Mouse (Mus musculus) cerebellum, adult 11-12 months (tissue): ENCODE data around the gene Aasdh.

Source experiments
- DNase-seq: peaks from one replicate; pipeline ENCODE4 v3.0.0; 2022

The Aasdh gene

DNA sequence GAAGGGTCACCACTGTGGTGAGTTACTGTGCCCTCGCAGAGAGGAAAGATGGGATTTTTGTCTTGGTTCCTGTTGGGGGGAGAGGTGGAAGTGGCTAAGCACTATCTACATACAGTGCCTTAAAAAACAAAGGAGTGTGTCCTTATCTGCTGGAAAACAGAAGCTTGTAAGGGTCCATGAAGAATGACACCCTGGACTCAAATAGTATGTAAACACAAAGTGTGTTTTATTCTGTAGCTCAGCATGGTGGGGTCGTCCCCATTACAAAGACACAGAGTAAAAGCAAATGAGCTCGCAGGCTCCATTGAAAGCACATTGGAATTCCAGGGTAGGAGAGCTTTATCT lies 813 bp upstream of the Aasdh start:
- DNase-seq, result no peak

DNA sequence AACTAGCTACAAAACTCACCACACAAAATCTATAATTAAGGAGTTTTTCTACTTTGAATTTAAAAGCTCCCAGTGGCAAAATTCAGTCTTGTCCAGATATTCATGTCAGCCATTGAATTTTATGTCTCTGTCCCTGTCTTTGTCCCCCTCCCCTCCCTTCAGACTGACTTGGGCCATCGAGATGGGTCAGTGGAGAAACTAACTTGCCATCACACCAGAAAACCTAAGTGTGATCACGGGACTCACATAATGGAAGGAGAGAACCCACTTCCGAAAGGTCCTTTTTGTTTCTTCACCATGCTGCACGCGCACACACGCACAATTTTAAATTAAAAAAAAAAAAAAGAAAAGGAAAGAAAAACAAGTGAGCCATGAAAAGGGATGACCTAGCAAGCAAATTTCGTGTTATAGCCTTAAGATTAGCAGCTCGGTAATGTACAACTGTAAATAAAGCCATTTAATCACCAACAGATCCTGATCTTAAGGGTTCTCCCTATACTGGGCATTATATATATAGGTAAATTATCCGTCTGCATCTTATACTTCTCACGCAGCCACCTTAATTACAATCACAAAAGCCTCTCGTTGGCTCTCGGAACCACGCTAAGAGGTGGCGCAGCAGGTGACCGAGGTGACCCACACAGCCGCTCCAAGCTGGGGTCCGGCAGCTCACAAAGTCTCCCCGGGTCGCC lies 455 bp downstream of the Aasdh start:
- no peak for DNase-seq

DNA sequence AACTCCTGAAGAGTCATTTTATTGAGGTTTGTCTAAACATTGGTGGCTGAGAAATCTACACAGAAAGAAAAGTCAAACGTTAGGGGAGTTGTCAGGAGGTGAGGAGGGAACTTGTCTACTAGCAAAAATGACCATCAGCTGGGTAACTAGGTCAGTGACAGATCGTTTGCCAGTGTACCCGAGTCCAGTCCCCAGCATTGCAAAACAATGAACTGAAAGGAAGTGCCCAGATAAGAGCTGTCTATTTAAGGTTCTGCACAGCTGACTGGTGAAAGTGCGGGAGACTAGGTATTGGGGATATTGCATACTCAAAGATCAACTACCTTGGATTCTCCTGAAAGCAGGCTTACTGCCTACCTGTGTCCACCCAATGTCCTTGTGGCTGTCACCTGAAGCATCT lies 3.2 kb downstream of the Aasdh start:
- DNase-seq, result no peak

DNA sequence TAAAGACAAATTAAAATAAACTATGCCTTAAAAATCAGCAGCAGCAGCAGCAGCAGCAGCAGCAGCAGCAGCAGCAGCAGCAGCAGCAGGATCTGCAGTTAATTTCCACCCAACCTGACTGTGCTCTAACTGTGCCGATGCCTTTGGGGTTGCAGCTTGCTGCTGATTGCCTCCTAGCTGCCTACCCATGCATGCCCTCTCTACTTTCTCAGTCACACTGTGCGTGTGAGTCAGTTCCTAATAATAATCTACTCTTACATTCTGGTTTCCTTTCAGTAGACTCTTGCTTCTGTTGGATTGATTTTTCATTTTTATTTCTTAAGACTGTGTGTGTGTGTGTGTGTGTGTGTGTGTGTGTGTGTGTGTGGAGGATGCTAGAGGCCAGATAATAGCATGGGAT lies 12.2 kb downstream of the Aasdh start:
- DNase-seq, result no peak

DNA sequence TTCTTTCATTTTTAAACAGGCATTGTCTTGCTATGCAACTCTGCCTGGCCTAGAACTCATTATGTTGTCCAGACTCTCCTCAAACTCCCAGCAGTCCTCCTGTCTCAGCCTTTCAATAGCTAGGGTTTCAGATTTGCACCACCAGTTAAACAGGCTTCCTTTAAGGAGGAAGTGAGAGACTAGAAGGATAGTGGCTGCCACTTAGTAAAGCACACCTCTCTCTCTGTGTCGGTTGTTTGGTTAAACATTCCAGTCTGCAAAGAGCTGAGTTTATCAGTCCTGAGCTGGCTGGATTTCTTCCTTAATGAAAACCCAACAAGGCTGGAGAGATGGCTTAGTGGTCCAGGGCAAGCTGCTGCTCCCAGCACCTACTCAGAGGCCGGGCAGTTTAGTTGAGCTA lies 12.7 kb downstream of the Aasdh start:
- DNase-seq, result no peak

DNA sequence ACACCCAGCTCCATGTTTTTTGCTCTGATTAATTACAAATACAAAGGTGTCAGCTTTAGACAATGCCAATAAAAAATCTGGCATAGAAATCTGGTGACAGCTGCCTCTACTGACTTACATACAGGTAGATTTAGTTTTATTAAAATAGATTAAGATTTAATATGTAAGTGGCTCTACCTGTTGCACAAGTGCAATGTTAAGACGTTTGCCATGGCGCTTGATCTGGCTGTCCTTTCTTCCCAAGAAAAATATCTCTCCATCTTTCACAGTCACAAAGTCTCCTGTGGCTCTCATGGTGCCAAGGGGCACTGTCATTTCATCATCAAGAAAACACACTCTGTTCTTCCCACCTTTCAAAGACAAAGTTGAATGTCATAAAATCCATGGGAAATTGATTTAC lies 18.3 kb downstream of the Aasdh start:
- no peak for DNase-seq

DNA sequence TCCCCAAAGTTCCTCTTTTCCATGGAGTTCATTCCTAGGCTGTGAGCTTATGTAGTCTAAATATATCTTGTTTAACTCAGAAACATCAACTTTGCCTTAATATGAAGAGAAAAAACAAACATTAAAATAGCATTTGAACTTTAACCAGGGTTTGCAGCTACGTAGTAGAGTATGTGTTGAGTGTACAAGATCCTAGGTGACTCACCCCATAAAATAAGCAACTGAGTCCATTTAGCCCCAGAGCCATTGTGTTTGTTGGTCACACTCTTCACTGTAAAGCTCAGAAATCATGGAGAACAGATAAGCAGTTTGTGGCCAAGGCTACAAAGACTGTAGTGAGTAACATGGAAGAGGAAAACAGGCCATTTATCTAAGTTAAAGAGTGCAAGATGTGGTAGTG lies 21.2 kb downstream of the Aasdh start:
- DNase-seq, result no peak

DNA sequence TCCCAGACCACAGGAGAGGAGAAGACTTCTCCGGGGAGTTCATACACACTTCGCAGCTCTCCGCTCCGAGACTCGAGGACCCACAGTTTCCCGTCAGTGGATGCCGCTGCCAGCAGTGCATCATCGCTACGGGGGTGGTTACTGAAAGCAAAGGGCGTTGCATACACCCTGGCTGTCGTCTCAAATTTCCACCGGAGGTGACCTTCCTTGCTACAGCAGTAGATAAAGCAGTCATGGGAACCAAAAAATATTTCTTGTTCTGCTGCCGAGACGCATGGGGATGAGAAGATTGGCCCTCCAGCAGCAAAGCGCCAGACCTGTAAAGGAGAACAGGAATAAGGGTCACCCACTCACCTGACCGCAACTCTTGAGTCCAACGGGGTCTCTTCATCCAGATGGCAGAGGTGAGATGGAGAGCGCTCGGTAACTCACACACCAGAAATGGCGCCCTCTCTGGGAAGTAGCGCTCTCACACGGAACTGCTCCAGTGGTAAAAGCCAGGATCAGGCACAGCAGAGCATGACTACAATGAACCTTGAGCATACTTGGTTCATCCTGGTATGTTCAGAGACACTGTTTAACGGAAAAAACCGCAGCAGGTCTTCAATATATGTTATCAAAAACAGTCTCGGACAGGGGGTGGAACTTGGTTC lies 29.1 kb downstream of the Aasdh start:
- DNase-seq, result no peak

DNA sequence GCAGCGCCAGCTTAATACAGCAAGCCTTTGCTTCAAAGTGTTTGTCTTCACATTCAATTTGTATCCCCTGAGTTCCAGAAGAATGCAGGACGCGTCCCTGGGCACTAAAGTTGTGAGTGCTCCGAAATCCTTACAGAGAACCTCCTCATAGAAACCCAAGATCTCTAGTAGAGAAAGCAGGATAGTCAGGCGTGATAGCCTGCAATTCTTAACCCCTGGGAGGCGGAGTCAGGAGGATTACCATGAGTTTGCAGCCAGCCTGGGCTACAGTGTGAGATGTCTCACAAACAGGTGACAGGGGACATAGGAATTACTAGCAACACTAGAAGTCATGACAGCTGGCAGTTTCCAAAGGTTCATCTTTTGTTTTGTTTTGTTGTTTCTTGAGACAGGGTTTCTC lies 35.8 kb downstream of the Aasdh start:
- DNase-seq, result no peak

DNA sequence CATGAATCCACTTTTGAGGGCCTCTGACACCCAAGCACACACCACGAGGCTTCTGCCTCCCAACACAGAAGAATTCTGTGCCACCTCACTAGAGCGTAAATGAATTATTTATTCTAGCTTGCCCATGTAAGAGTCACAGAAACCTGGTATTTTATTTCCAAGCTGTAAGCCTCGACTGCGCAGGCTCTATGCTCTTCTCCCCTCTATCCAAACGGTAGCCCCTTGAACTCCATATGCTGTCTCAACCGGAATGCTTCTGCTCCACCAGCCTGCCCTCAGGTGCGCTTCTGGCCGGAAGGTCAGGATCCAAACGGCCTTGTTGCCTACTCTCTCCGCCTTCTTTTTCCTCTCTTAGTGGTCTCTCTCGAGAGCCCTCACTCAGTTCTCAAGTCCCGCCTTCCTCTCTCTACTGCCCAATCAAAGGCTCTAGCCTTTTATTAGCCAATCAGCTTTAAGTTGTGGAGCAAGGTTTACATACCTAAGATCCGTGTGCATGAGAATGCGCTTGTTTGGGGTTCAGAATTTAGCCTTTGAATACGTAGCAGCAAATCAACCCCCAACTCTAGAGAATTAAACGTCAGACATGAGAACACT lies 36.5 kb downstream of the Aasdh start:
- DNase-seq, result no peak

DNA sequence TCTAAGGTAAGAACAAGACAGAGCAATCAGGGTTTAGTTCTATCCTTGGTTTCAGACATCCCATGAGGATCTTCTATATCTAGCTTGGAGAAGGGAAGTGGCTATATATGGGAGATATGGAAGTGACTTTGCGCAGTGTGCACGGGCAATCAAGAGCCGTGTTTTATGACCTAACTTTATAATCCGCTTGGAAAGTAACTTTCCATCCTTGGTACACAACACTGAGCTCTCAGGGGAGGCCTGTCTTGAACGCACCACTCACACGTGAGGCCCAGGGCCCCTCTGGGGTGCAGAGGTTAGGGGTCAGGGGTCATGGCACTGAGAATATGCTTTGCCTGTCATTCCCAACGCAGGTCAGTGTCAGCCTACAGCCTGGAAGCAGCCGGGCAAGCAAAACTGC lies 38.5 kb downstream of the Aasdh start:
- no peak for DNase-seq

DNA sequence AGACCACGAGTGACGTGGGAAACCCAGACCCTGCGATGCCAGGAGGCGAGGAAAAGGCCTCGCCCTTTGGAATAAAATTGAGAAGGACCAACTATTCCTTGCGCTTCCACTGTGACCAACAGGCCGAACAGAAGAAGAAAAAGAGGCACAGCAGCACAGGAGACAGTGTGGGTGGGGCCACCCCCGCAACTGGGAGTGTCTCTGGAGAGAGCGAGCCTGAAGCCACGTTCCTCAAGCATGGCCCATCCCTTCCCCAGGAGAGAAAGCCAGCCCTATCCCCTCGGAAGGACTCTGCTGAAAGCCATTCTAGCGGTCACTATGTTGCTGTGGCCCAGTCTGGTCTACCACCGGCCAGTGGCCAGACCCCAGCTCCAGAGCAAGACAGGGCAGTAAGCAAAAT lies 46.9 kb downstream of the Aasdh start:
- DNase-seq, result no peak

DNA sequence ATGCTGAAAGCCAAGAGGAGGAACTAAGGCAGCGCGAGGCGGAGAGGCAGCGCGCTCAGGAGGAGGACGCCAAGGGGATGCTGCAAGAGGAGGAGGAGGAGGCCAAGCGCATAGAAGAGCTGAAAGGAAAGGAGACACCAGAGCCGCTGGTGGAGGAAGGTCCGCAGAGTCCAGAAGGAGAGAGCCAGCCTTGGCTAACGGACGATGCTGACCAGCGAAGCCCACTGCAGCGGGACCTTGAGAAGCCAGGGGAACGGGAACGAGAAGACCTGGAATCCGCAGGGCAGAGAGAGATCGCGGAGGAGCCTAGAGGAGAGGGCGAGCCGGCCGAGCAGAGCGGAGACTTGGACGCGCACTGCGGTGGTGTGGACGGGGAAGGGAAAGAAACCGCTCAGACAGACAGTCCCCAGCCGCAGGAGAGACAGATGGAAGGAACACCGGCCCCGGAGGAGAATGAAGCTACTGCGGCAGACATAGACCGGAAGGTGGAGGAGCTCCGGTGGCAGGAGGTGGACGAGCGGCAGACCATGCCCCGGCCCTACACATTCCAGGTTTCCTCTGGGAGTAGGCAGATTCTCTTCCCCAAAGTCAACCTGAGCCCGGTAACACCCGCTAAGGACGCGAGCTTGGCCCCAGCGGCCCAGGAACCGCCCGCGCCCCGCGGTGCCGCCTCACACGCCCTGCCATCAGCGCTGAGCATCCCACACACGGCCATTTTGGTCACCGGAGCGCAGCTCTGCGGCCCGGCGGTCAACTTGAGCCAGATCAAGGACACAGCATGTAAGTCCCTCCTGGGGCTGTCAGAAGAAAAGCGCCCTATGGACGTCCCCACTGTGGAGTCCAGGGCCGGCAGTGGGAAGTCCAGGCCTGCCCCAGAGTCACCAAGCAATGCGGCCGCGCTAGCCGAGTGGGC lies 48.0 kb downstream of the Aasdh start:
- DNase-seq, result no peak

DNA sequence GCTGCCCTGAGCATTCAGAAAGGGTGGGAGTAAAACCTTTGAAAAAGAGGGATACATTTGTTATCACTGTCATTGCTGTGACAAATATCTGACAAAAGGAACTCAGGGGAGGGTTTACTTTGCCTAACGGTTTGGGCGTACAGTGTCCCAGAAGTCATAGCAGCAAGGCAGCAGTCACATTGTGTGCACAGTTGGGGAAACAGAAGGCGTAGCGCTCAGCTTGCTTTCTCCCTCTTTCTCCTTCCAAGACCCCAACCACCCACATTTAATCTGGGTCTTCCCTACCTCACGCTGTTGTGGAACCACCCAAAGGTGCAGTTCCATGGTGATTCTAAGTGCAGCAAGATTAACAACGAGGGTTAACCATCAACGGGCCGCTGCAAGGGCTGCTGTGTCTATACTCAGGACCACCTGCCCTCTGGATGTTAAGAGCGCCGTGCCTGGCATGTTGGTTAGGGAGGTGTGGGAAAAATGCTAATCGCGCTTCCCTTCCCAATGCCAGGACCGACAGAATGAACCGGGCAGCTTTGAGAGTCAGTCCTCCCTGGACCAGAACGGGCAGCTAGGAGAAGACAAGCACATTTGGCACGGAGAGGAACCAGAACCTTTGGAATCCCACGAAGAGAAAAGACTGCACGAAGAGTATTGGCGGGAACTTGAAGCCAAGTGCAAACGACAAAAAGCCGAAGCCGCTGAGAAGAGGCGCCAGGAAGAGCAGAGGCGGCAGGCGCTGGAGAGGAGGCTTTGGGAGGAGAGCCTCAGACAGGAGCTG lies 49.3 kb downstream of the Aasdh start:
- no peak for DNase-seq

DNA sequence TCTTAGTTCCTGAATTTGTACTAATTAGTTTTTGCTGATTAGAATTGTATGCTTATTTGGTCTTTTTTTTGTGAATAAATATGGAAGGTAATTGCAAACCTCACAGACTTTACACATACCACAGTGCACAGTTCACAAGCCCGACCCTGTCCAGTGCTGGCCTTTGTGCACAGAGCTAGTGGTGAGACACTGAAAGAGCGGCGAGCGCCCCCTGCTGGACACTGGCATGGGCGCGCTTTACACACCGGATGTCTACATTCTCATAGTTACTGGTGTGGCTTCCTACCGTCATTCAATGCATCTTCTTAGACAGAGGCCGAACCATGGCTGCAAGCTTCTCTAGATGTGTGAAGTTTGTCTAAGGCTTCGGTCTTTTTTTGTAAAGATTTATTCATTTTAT lies 51.8 kb downstream of the Aasdh start:
- peak; percentile 20 for DNase-seq

DNA sequence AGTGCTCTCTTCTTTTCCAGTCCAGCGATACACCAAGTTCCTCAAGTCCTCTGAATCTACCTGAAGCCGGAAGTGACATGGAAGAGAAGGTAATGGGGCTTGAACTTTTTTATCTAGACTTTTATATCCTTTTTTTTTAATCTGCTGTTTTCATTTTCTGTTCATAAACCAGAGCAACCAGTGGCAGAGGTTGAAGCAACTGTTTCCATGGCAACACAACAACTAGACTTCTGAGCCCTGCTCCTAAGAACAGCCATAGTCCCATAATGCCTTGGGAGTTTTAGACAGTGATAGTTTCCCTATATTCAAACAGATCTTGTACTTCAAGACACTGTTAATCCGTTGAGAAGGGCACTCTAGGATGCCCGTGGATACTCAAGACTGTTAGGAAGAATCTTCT lies 54.0 kb downstream of the Aasdh start:
- DNase-seq, result no peak

DNA sequence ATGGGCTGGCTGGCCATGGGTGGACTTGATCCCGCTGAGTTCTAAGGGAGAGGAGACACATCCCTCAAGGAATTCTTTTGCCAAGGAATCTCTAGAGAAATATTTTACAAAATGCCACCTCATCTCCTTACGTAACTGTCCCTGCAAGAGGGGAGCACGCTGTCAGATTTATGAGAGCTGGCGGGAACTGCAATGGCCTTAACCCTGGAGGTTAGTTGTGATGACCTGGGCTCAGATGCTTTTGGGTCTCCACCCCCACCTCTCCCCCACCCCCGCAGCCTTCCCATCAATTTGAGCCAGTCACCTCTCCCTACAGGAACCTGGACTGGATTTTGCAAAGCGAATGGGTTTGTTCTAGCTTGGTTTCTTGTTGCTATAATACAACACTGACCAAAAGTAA lies 58.2 kb downstream of the Aasdh start:
- DNase-seq, result no peak

DNA sequence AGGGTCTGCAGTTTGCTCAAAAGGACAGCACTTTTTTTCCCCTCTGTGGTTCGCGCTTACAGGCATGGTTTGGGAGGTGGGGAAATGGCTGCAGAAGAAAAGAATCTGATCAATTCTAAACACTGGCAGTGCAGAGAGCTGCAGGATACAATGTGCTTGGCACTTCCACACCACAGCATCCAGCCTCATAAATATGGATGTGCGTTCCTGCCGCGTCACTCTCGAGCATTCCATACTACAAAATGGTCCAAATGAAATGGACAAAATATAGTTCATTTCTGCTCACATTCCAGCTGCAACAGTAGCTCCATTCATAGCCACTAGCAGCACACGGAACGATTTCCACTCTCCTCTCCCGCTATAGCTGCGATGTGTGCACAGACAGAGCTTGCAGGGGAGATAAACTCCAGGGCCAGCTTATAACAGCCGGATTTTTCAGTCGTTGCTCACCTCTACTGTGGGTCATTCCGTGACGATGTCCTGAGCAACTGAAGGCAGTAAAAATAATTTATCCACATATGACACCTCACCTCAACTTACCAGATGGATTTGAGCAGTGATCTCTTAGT lies 60.6 kb downstream of the Aasdh start:
- no peak for DNase-seq

DNA sequence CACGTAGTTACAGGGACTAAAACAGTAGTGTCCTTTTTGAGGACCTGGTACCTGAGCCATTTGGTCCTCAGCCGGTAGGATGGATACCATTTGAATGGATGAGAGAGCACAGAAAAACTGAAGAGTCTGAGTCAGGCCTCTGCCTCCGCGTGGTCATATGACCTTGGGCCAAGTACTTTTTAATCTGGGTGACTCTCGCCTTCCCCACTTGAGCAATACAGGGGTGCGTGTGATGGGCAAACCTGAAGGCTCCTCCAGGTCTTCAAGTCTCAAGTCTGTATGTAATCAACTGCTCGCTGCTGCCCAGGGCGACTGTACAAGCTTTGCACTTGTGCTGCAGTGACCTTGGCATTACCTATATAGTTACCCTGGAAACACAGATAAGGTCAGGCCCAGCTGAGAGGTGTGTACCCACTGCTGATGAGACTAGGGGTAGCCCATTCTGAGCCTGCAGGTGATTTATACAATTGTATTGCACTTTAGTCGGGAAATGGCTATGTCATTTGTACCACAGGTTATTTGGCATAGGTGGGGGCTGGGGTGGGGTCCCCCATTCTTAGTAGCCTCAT lies 61.4 kb downstream of the Aasdh start:
- no peak for DNase-seq

DNA sequence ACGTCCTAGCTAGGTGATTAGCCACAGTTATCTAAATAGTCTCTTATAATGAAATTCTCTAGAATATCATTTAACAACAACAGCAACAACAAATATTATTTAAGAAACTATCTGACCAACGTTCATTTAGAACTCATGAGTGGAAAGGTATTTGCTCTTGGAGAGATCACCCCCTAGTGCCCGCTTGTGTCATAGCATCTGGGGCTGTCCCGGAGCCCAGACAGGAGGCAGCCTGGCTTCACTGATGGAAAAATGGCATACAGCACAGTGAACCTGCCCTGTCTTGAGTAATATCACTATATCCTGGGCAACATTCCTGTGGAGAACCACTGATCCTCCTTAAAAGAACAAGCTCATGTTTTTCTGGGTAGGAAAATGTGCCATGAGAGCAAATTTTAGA lies 61.9 kb downstream of the Aasdh start:
- DNase-seq, result no peak

DNA sequence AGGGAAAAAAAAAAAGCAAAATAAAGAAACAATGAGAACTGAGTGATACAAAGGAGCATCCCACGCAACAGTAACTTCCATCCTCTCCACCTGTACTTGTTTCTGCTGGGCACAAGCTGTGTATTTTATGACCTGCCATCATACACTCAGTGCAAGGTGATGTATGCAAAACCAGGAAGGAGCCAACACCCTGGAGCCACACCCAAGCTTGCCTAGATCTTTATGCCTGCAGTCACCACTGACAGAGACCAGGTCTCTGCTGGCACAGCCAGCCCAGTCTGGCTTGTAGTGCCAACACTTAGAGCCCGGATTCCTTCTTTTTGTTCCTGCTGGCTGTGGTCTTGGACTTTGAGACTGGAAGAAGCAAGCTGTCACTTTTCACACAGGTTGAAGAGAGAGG lies 63.5 kb downstream of the Aasdh start:
- DNase-seq, result no peak

DNA sequence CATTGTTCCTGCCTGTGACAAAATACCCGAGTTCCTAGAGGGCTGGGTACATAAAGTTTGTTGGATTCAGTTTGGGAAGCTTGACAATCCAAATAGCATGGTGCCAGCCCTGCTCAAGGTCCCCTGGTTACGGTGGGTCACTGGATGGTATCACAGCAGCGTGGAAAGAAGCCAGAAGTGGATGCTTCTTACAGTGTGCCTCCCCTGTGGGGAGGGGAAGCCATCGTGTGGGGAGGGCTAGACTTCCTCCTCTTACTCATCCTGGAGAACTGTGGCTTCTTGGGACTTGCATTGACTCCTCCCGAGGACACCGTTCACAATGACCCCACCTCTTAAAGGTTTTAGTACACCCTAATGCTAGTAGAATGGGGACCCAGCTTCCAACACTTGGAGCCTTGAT lies 65.5 kb downstream of the Aasdh start:
- DNase-seq, result no peak
